Mouse (Mus musculus): ENCODE measurements at regions not wholly inside any gene's neighbourhood (a gene's known extent, or its start where the extent isn't known, plus 50 kb on each side); places are given as distances from the start of the nearest gene placed in this dataset.

DNA sequence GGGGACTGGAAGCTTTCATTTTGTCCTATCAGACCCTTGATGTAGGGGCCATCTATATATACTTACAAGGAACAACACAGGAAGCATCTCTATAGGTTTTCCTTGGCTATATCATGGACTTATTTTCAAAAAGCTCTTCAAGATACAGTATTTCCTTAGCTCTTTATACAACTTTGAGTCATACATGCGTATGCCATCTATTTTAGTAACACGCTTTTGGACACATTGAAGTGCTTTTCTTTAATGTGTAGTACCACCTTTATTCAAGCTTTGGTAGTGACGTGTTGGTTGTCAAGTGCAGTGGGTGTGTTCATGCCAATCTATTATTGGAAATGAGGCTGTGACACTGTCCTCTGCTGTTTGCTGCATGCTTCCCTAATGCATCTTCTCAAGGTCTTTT is 202.1 kb upstream of the Cdh6 start:
- H3K27me3 ChIP-seq (ENCODE audit: control insufficient read depth, insufficient read depth, low read length), result no peaks in the 10 kb centered on the region
- H3K4me2 ChIP-seq, result no peak overlapping the region
- 76% methylated on average over 3 of the region's 3 CpGs for WGBS (ENCODE audit: insufficient replicate concordance)
- H3K9me3 ChIP-seq (replicated peaks; ENCODE audit: control insufficient read depth, low read length), result no peaks in the 10 kb centered on the region
- ATAC-seq (replicated peaks; ENCODE audit: insufficient number of reproducible peaks, low FRiP score, low TSS enrichment), result no peak
- no peak overlapping the region for H3K9ac ChIP-seq (ENCODE audit: low read depth, low read length)
- no peak overlapping the region for H3K27ac ChIP-seq (ENCODE audit: low read depth, low read length)
- no peaks in the 10 kb centered on the region for H3K36me3 ChIP-seq (ENCODE audit: control insufficient read depth, insufficient read depth, low read length)
- H3K4me1 ChIP-seq (ENCODE audit: control insufficient read depth, insufficient read depth, low read length), result no peaks in the 10 kb centered on the region
- H3K4me3 ChIP-seq (ENCODE audit: low read depth, low read length), result no peak overlapping the region

DNA sequence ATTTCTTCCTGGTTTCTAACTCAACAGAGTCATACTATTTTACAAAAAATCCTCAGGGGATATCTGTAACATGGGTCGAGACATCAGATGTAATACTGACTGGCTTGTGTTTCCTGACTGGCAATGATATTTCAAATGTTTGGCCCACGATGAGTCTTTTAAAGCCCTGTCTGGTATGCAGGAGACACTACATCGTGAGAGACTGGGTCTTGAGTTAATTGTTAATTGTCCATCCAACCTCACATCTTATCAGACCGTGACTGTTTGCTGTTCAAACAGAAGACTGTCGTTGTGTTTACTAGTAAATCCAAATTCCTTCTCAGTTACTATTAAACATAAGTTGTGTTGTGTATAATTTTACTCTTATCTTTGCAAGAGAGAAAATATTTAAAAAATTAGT is 195.3 kb upstream of the Cdh6 start:
- H3K4me3 ChIP-seq (ENCODE audit: low read depth, low read length), result no peak overlapping the region
- H3K4me1 ChIP-seq (ENCODE audit: control insufficient read depth, insufficient read depth, low read length), result peaks cover 5% of the 10 kb centered on the region; the same call in 1 of the 2 replicates
- 68% methylated on average over 5 of the region's 5 CpGs for WGBS (ENCODE audit: insufficient replicate concordance)
- no peak overlapping the region for H3K9ac ChIP-seq (ENCODE audit: low read depth, low read length)
- no peak overlapping the region for H3K4me2 ChIP-seq
- H3K27me3 ChIP-seq (ENCODE audit: control insufficient read depth, insufficient read depth, low read length), result no peaks in the 10 kb centered on the region
- no peak for ATAC-seq (replicated peaks; ENCODE audit: insufficient number of reproducible peaks, low FRiP score, low TSS enrichment)
- no peaks in the 10 kb centered on the region for H3K36me3 ChIP-seq (ENCODE audit: control insufficient read depth, insufficient read depth, low read length)
- H3K9me3 ChIP-seq (replicated peaks; ENCODE audit: control insufficient read depth, low read length), result no peaks in the 10 kb centered on the region
- H3K27ac ChIP-seq (ENCODE audit: low read depth, low read length), result no peak overlapping the region

DNA sequence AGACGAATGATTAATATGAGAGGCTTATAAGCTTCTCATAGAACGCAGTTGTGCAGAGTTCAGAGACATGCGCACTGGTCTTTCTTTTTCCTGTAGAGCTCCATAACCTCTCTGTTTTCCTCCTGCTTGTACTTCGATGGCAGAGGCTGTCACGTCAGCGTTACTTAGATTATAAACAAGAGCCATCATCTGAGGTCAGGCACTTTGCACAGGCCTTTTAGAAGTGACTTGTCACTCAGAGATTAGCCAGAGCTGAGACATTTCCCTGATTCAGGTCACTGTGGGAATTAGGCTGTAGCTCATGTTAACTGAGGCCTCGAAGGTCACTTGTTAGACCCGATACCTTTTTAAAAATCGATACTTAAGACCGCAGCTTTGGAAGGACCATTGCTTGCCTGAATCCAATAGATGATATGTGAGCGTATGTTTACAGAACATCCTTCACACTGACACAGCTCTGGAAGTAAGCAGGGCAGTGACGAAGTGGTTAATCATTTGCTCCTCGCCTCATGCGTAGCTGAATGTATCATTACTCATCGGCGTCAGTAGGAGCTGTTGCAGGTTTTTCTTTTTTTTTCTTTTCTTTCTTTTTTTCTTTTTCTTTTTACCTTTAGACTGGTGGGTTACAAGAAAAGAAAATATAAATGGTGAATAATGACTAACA is 193.9 kb upstream of the Cdh6 start:
- WGBS (ENCODE audit: insufficient replicate concordance), result 44% methylated on average over 16 of the region's 16 CpGs
- H3K9me3 ChIP-seq (replicated peaks; ENCODE audit: control insufficient read depth, low read length), result no peaks in the 10 kb centered on the region
- H3K4me2 ChIP-seq, result peak overlapping the region; percentile 20; the same call in 1 of the 2 replicates
- no peaks in the 10 kb centered on the region for H3K36me3 ChIP-seq (ENCODE audit: control insufficient read depth, insufficient read depth, low read length)
- no peak overlapping the region for H3K27ac ChIP-seq (ENCODE audit: low read depth, low read length)
- ATAC-seq (replicated peaks; ENCODE audit: insufficient number of reproducible peaks, low FRiP score, low TSS enrichment), result no peak
- H3K4me3 ChIP-seq (ENCODE audit: low read depth, low read length), result no peak overlapping the region
- H3K27me3 ChIP-seq (ENCODE audit: control insufficient read depth, insufficient read depth, low read length), result no peaks in the 10 kb centered on the region
- no peak overlapping the region for H3K9ac ChIP-seq (ENCODE audit: low read depth, low read length)
- peaks cover 5% of the 10 kb centered on the region; the same call in 1 of the 2 replicates for H3K4me1 ChIP-seq (ENCODE audit: control insufficient read depth, insufficient read depth, low read length)

GRCm38 (mm10) chr15:13366606-13367005 is 193.1 kb upstream of the Cdh6 start:
- H3K9me3 ChIP-seq (replicated peaks; ENCODE audit: control insufficient read depth, low read length), result no peaks in the 10 kb centered on the region
- ATAC-seq (replicated peaks; ENCODE audit: insufficient number of reproducible peaks, low FRiP score, low TSS enrichment), result no peak
- H3K27me3 ChIP-seq (ENCODE audit: control insufficient read depth, insufficient read depth, low read length), result no peaks in the 10 kb centered on the region
- no peak overlapping the region for H3K27ac ChIP-seq (ENCODE audit: low read depth, low read length)
- H3K4me1 ChIP-seq (ENCODE audit: control insufficient read depth, insufficient read depth, low read length), result peaks cover 5% of the 10 kb centered on the region; the same call in 1 of the 2 replicates
- H3K9ac ChIP-seq (ENCODE audit: low read depth, low read length), result no peak overlapping the region
- no peaks in the 10 kb centered on the region for H3K36me3 ChIP-seq (ENCODE audit: control insufficient read depth, insufficient read depth, low read length)
- 37% methylated on average over 4 of the region's 4 CpGs for WGBS (ENCODE audit: insufficient replicate concordance)
- no peak overlapping the region for H3K4me2 ChIP-seq
- no peak overlapping the region for H3K4me3 ChIP-seq (ENCODE audit: low read depth, low read length)

DNA sequence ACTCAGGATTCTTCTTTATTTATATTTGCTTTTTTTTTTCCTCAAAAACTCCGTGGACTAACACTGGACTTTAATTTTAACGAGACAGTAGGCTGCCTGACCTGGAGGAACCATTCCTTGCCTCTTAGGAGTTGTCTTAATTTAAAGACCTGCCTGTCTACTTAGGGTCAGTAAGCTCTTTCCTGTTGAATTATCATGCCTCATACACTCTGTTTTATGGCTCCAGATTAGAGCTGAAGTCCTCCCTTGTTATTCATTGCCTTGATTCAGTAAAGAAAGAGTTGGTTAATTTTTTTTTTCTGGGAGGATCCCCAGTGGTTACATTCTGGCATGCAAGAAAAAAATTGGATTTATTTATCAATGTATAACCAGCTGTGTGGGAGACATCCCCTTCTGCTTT is 187.3 kb upstream of the Cdh6 start:
- Histone ChIP-seq H3K9me3 (replicated peaks; ENCODE audit: control insufficient read depth, low read length) (no peaks in the 10 kb centered on the region), H3K36me3 (ENCODE audit: control insufficient read depth, insufficient read depth, low read length) (no peaks in the 10 kb centered on the region), H3K27ac (ENCODE audit: low read depth, low read length) (no peak overlapping the region), H3K4me2 (no peak overlapping the region), H3K4me1 (ENCODE audit: control insufficient read depth, insufficient read depth, low read length) (no peaks in the 10 kb centered on the region), H3K9ac (ENCODE audit: low read depth, low read length) (no peak overlapping the region), H3K4me3 (ENCODE audit: low read depth, low read length) (no peak overlapping the region), H3K27me3 (ENCODE audit: control insufficient read depth, insufficient read depth, low read length) (no peaks in the 10 kb centered on the region)
- 44% methylated on average over 2 of the region's 2 CpGs for WGBS (ENCODE audit: insufficient replicate concordance)
- no peak for ATAC-seq (replicated peaks; ENCODE audit: insufficient number of reproducible peaks, low FRiP score, low TSS enrichment)

- Histone ChIP-seq H3K9ac (ENCODE audit: low read depth, low read length) (no peak overlapping the region), H3K4me3 (ENCODE audit: low read depth, low read length) (no peak overlapping the region), H3K27ac (ENCODE audit: low read depth, low read length) (no peak overlapping the region), H3K27me3 (ENCODE audit: control insufficient read depth, insufficient read depth, low read length) (no peaks in the 10 kb centered on the region), H3K36me3 (ENCODE audit: control insufficient read depth, insufficient read depth, low read length) (no peaks in the 10 kb centered on the region), H3K4me2 (no peak overlapping the region), H3K9me3 (replicated peaks; ENCODE audit: control insufficient read depth, low read length) (no peaks in the 10 kb centered on the region), H3K4me1 (ENCODE audit: control insufficient read depth, insufficient read depth, low read length) (no peaks in the 10 kb centered on the region)
- 38% methylated on average over 1 of the region's 1 CpGs for WGBS (ENCODE audit: insufficient replicate concordance)
- ATAC-seq (replicated peaks; ENCODE audit: insufficient number of reproducible peaks, low FRiP score, low TSS enrichment), result no peak
Measured at GRCm38 (mm10) chr15:13359026-13359425, 185.6 kb upstream of the Cdh6 start.

- Histone ChIP-seq H3K9ac (ENCODE audit: low read depth, low read length) (no peak overlapping the region), H3K36me3 (ENCODE audit: control insufficient read depth, insufficient read depth, low read length) (no peaks in the 10 kb centered on the region), H3K4me1 (ENCODE audit: control insufficient read depth, insufficient read depth, low read length) (no peaks in the 10 kb centered on the region), H3K27me3 (ENCODE audit: control insufficient read depth, insufficient read depth, low read length) (no peaks in the 10 kb centered on the region), H3K4me2 (no peak overlapping the region), H3K4me3 (ENCODE audit: low read depth, low read length) (no peak overlapping the region), H3K27ac (ENCODE audit: low read depth, low read length) (no peak overlapping the region), H3K9me3 (replicated peaks; ENCODE audit: control insufficient read depth, low read length) (no peaks in the 10 kb centered on the region)
- WGBS (ENCODE audit: insufficient replicate concordance), result 82% methylated on average over 3 of the region's 3 CpGs
- ATAC-seq (replicated peaks; ENCODE audit: insufficient number of reproducible peaks, low FRiP score, low TSS enrichment), result no peak
Measured at GRCm38 (mm10) chr15:13350321-13350720, 176.8 kb upstream of the Cdh6 start.

DNA sequence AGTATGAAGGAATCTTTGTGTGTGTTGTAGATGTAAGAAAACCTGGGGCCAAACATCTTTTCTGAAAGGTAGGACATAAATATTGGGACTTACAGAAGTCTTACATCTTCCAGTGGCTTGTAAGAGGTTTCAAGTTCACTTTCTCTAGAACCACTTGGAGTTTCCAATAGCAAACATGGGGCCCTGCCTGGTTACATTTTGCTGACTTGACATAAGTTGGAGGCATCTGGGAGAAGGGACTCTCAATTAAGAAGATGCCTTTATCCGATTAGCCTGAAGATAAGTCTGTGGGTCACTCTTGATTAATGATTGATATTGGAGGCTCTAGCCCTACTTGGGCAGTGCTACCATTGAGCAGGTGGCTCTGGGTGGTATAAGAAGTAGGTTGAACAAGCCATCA is 162.9 kb upstream of the Cdh6 start:
- ATAC-seq (replicated peaks; ENCODE audit: insufficient number of reproducible peaks, low FRiP score, low TSS enrichment), result no peak
- WGBS (ENCODE audit: insufficient replicate concordance), result 81% methylated on average over 1 of the region's 1 CpGs
- no peaks in the 10 kb centered on the region for H3K27me3 ChIP-seq (ENCODE audit: control insufficient read depth, insufficient read depth, low read length)
- no peak overlapping the region for H3K27ac ChIP-seq (ENCODE audit: low read depth, low read length)
- no peaks in the 10 kb centered on the region for H3K36me3 ChIP-seq (ENCODE audit: control insufficient read depth, insufficient read depth, low read length)
- H3K9ac ChIP-seq (ENCODE audit: low read depth, low read length), result no peak overlapping the region
- H3K9me3 ChIP-seq (replicated peaks; ENCODE audit: control insufficient read depth, low read length), result no peaks in the 10 kb centered on the region
- no peaks in the 10 kb centered on the region for H3K4me1 ChIP-seq (ENCODE audit: control insufficient read depth, insufficient read depth, low read length)
- H3K4me3 ChIP-seq (ENCODE audit: low read depth, low read length), result no peak overlapping the region
- no peak overlapping the region for H3K4me2 ChIP-seq

DNA sequence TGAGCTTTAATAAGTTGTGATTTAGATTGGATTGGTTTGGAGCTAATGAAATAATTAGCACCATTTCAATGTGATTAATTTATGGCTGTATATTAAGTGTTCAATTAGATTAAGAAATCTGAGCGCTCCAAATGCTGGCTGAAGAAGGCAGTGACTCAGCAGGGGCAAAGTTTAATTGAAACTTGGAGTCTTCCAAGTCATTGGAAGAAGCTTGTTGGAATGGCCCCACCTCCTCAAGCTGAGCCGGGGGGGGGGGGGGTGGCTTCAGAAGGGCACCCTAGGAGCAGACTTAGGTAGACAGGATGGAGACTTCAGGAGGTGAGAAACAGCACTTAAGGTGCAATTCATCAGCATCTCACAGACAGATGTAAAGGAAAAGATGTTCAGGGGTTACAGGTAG is 151.0 kb upstream of the Cdh6 start:
- Histone ChIP-seq H3K4me3 (ENCODE audit: low read depth, low read length) (no peak overlapping the region), H3K36me3 (ENCODE audit: control insufficient read depth, insufficient read depth, low read length) (no peaks in the 10 kb centered on the region), H3K4me1 (ENCODE audit: control insufficient read depth, insufficient read depth, low read length) (no peaks in the 10 kb centered on the region), H3K27me3 (ENCODE audit: control insufficient read depth, insufficient read depth, low read length) (no peaks in the 10 kb centered on the region), H3K4me2 (no peak overlapping the region), H3K27ac (ENCODE audit: low read depth, low read length) (no peak overlapping the region), H3K9me3 (replicated peaks; ENCODE audit: control insufficient read depth, low read length) (no peaks in the 10 kb centered on the region), H3K9ac (ENCODE audit: low read depth, low read length) (no peak overlapping the region)
- ATAC-seq (replicated peaks; ENCODE audit: insufficient number of reproducible peaks, low FRiP score, low TSS enrichment), result no peak
- WGBS (ENCODE audit: insufficient replicate concordance), result 60% methylated on average over 2 of the region's 2 CpGs

All from heart, embryonic 11.5 days (tissue).